Comparison of ENCODE assay signal across 18 mouse cellular contexts in the genomic region with DNA sequence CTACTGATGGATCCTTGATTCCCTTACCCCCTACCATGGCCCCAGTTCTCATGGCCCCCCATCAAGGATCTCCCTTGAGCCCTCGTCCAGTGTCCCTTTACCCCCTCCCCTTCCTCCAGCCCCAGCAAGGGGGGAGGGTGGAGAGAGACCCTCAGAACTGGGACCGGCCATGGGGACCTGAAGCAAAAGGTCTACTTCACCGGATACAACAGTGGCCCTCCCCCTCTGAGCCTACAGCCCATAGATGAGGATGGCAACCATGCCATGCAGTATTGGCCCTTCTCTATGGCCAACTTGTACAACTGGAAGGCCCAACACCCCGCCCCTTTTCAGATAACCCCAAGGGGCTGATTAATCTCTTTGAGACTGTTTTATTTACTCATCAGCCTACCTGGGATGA.
"Had no signal": no experiment of that assay in that cellular context is flagged by ENCODE, and none has a peak within 500 bp of the region (broad histone marks: within the 10 kb centered on the region; RNA-seq: fewer than 3 reads in every experiment).

No protein-coding gene starts in this region.

- H3K27ac ChIP-seq: midbrain, embryonic 13.5 days; neural tube, embryonic 13.5 days; neural tube, embryonic 15.5 days had no signal

- H3K4me3 ChIP-seq: midbrain, embryonic 13.5 days; myocyte; neural tube, embryonic 13.5 days; neural tube, embryonic 15.5 days had no signal

- H3K36me3 ChIP-seq: midbrain, embryonic 13.5 days; neural tube, embryonic 13.5 days; neural tube, embryonic 15.5 days had no signal

- DNase-seq: lung, adult 18-20 months; lung, embryonic 14.5 days; lung, postnatal 10 days; lung, postnatal 4 days; retina, postnatal 1 day; right cerebral cortex, adult 18-20 months; right cerebral cortex, postnatal 25 days; right cerebral cortex, postnatal 4 days; spleen, adult 18-20 months; thymus, adult 18-20 months; thymus, postnatal 14 days; thymus, postnatal 36 days had no signal

- ATAC-seq: midbrain, embryonic 13.5 days; midbrain, embryonic 16.5 days had no signal

- H3K27me3 ChIP-seq: midbrain, embryonic 13.5 days; neural tube, embryonic 13.5 days; neural tube, embryonic 15.5 days had no signal

- H3K4me2 ChIP-seq: lung, embryonic 14.5 days; midbrain, embryonic 11.5 days; midbrain, embryonic 13.5 days; neural tube, embryonic 13.5 days; neural tube, embryonic 15.5 days had no signal

- H3K9ac ChIP-seq: lung, embryonic 14.5 days; midbrain, embryonic 13.5 days; neural tube, embryonic 13.5 days; neural tube, embryonic 15.5 days had no signal

- H3K4me1 ChIP-seq: midbrain, embryonic 13.5 days; neural tube, embryonic 13.5 days; neural tube, embryonic 15.5 days had no signal

- H3K9me3 ChIP-seq: midbrain, embryonic 13.5 days; neural tube, embryonic 13.5 days; neural tube, embryonic 15.5 days had no signal
